Mouse (Mus musculus): ENCODE measurements around the gene Cib3. TPM values are rescaled to one million over a fixed set of nuclear protein-coding genes. Genes with fewer than 3 reads are reported as not detected.

Cib3 gene
- 0.44 and 0.67 TPM in 2 replicates for polyA plus RNA-seq (2015; fragmentation: Nextera tagmentation; extraction: Ambion mirVana)

DNA sequence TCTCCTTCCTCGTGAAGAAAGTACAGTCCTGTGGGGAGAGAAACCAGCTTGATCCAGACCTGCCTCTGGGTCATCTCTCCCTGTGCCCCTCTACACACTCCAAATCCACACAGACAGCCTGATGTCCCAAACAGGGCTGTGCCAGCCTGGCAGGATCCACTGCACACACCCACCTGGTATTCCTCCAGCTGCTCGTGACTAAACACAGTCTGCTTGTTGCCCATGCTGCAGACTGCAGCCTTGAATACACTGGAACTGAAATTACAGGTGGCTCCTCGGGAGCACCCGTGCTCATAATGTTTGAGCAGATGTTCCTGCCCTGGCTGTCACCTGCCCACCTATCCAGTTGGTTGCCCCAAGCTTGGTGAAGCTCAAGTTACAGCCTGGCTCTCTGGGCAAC lies at the start of gene Cib3:
TSS of gene Cib3 (minus strand) at position 87 of the 400 bp plus-strand sequence.
- DNase-seq (ENCODE audit: low spot score), result no peak

DNA sequence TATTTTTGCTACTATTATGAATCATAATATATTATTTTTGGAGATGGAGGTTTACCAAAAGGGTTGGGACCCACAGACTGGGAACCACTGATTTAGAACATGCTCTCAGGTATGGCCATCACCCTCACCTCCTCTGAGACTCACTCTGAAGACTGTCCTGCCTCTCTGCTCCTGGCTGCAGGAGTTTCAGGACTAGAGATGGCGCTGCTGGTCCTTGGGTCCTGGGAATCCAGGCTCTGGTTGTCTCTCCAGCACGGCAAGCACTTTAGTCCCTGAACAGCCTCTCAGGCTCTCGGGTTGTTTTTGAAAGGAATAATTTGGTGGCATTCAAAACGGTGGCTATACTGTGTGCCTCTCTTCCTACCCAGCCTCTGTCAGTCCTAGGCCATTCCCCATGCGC lies 49.2 kb upstream of the Cib3 start:
- DNase-seq (ENCODE audit: low spot score), result no peak

DNA sequence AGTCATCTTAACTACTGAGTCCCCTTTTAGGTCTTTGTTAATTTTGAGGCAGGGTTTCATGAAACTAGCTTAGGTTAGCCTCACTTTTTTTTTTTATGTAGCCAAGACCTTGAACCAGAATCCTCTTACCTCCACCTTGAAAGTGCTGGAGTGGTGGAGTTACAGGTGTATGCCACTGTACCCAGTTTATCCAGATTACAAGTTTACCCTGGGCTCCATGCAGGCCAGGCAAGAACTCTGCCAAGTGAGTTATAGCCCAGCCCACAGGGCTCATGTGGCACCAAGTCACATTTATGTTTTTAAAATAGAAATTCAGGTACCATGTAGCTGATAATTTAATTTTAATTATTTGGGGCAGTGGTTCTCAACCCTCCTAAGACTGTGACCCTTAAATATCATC lies 48.8 kb upstream of the Cib3 start:
- no peak for DNase-seq (ENCODE audit: low spot score)

DNA sequence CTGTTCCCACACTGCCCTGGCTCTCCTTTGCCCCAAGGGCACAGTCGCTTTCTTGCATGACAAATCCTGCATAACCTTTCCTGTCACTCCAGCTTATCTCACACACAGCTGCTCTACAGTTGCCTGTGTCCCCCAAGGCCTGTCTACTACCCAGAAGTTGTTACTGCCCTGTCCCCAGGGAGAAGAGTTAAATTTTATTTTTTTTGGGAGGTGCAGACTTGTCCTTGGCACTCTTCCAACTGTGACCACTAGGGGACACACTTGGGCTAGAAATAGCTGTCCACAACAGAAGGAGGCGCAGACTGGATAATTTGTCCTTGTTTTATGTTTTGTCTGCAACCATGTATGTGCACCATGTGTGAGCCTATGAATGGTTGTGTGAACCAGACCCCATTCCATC lies 48.4 kb upstream of the Cib3 start:
- DNase-seq (ENCODE audit: low spot score), result peak; percentile 80

DNA sequence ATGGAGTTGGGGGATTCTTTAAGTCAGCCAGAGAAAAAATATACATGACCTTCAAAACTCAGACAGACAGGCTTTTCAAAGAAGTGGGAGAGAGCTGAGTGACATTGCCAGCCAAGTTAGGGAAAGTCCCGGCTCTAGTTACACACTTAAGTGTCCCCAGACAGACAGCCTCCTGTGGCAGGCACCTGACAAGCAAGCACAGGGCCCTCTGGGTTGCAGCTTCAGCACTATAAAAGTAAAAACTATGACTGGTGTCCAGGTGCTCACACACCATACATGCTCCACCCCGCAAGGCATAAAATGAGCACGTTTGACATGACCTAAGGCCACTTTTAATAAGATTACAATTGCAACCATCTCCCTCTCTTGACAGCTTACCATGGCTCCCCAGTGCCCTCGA lies 47.9 kb upstream of the Cib3 start:
- DNase-seq (ENCODE audit: low spot score), result no peak

DNA sequence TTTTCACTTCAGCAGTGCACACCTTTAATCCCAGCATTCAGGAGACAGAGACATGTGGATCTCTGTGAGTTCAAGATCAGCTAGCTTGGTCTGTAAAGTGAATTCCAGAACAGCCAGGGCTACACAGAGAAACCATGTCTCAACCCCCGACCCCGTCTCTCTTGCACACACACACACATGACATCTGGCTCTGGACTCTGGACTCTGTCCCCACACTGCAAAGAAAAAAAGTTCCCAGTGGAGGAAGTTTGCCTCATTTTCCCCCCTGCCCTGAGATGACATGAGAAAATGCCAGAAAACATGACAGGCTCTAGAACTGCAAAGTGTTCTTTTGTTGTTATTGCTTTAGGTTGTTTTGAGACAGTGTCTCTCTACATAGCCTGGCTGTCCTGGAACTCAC lies 47.2 kb upstream of the Cib3 start:
- DNase-seq (ENCODE audit: low spot score), result no peak

DNA sequence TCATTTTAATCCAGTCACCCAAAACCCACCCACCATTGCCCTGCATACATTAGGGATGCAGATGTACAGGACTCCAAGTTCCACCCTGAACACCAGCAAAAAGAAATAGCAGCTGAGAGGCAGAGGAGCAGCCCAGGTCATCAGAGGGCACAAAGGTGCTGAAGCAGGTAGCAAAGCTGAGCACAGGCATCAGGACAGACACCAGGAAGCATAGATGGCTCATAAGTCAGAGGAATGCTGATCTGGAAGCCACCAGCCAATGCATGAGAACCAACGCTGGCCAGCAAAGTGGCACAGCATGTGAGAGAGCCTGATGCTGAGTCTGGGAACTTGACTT lies 45.2 kb upstream of the Cib3 start:
- DNase-seq (ENCODE audit: low spot score), result no peak

DNA sequence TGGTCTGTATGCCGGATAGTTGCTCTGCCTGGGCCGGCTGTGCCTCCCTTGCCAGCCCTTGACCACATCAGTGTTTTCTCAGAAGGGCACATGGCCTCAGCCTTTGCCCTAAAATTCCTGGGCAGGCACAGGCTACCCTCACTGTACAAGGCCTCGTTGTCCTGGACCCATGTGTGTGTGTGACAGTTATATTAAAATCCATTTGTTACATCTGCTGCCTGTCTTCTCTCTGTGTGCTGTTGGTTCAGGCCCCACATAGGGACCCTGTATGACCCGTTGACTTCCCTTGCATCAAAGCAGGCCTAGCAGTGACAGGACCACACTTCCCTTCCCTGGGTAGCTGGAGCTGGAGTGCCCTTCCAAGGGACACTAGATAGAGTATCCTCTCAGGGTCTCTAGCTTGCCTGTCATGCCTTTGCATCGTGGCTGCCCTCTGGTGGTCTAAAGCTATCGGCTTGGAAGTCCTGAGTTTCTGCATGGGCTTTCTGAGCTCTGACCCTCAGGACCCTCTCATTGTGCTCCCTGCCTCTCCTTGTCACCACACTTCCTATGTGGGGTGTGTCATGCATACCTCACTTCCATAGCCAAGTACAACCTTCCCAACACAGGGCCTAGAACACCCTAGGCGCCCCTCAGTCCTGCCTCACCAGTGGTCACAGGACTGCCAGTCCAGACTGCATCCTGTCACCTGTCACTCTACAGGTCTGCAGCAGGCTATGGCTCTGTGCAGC lies 44.7 kb upstream of the Cib3 start:
- DNase-seq (ENCODE audit: low spot score), result peak; percentile 52

DNA sequence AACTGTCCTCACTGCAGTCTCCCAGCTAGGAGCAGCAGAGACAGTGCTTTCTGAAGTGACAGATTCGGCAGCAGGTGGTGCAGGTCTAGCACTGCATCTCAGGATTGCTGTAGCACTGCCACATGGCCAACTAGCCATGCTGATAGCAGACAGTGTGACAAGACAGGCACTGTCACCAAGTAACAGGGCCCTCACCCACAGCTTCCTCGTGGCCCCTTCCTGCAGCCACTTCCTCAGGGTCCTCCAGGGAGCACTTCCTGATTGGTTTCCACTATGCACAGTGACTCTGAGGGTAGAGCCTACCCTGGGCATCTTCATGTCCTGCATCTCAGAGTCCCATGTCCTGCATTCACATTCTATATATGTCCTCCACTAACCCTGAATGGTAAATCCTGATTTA lies 32.0 kb upstream of the Cib3 start:
- no peak for DNase-seq (ENCODE audit: low spot score)

DNA sequence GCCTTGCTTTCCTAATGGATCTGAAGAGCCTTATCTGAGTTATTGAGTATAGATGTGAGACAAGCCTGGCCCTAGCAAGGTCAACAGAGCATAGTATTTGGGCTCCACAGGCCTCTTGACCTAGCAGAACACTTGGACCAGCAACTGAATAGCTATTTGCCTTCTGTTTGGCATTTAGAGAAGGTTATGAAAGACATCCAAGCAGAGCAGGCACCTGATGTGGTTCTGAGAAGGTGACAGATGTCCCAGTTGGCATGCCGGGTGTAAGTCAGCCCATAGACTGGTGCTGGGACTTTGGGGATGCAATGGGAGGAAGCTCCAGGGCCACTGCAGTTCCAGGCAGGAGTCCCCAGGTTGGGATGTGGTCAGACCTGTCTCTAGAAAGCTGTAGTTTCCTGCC lies 29.6 kb upstream of the Cib3 start:
- no peak for DNase-seq (ENCODE audit: low spot score)

DNA sequence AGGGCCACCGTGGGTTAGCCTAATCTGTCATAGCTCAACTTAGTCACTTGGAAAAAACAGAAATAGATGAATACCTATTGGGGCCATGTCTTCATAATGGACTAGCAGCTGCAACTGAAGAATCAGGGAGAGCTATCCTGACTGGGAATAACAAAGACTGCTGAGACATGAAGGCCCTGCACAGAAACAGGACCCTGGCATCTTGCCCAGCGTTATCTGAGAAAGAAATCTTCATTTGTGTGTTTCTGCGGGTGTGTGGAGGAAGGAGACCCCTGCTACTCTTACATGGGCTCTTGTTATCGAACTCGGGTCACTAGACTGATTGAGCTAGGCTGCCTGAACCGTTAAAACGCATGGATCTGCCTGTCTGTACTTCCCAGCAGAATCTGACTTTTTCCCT lies 28.3 kb upstream of the Cib3 start:
- no peak for DNase-seq (ENCODE audit: low spot score)

DNA sequence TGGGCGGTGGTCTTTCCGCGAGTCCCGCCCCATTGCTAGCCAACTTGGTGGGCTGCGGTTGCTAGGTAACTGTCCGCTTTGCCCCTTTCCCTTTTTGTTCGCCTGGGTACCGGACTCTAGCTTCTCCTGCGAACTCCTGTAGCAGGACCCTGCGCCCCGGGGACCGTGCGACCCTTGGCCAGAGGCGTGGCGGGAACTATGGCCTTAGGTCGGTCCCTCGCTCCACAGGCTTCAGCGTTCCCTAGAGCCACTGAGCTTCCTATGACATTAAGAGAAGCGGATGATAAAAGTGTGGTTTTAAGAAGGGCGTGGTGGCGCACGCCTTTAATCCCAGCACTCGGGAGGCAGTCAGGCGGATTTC lies 27.7 kb upstream of the Cib3 start:
- DNase-seq (ENCODE audit: low spot score), result no peak

DNA sequence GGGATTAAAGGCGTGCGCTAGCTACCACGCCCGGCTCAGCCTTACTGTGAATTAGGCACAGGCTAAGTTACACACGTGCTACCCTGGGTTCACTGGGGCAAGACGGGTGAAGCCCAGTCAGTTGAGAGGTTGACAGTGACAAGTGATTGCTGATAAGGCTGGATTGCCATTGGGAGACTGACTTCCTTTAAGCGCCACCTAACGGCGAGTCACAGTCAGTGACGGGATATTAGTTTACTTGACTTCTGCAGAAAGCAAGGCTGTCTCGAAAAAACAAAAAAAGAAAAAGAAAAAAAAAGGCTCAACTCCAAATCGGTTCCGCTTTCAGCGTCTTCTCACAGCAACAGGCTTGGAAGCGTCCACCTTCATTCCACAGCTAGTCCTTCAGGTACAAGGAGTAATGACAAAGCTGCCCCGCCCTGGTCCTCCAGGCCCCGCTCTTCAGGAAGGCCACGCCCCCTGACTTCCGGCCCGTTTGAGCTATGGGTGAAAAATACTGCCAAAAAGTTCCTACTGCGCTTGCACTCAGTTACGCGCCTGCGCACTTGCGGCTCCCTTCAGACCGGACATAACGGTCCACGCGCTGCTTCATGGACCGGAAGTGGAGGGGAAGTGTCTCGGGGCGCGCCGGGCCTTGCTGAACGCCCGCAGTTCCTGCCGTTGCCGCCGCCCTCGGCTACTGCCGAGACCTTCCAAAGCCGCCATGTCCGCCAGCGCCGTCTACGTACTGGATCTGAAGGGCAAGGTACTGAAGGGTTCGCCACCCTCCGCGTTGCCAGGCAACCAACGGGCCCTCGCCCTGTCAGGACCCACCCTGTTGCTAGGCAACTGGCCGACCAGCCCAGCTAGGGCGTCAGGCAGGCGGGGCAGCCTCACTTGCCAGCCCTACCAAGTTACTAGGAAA lies 27.1 kb upstream of the Cib3 start, which contains the start of gene Ap1m1:
TSS of gene Ap1m1 (plus strand) at position 520 of the 904 bp plus-strand sequence.
- peak; percentile 99 for DNase-seq (ENCODE audit: low spot score)

DNA sequence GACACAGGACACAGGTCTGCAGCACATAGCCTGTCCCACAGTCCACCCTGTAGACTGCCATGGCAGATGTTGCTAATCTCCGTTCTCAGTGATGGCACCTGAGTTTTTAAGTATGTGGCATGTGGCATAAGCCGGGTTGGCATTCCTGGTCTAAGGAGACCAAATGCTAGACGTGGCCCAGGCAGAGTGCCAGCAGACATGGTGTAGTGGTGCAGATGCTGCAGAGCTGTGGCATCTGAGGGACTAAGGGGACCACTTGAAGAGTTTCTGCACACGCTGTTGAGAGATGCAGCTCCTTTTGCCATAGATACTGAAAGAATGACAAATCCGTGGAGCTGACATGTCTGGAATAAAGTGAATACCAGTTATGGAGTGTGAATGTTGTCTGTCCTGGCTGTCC lies 10.0 kb upstream of the Cib3 start:
- DNase-seq (ENCODE audit: low spot score), result no peak

DNA sequence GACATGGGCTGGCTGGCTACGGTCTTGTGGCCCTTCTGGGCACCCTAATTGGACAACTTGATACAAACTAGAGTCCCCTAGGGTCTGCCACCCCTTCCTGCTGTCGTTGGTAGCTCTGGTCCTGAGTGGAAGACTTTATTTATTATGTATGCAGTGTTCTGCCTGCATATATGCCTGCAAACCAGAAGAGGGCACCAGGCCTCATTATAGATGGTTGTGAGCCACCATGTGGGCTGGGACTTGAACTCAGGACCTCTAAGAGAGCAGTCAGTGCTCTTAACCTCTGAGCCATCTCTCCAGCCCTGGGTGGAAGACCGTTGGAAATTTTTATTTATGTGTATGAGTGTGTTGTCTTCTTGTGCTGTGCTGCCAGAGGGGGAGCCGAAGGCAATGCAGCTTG lies 8.1 kb upstream of the Cib3 start:
- no peak for DNase-seq (ENCODE audit: low spot score)

DNA sequence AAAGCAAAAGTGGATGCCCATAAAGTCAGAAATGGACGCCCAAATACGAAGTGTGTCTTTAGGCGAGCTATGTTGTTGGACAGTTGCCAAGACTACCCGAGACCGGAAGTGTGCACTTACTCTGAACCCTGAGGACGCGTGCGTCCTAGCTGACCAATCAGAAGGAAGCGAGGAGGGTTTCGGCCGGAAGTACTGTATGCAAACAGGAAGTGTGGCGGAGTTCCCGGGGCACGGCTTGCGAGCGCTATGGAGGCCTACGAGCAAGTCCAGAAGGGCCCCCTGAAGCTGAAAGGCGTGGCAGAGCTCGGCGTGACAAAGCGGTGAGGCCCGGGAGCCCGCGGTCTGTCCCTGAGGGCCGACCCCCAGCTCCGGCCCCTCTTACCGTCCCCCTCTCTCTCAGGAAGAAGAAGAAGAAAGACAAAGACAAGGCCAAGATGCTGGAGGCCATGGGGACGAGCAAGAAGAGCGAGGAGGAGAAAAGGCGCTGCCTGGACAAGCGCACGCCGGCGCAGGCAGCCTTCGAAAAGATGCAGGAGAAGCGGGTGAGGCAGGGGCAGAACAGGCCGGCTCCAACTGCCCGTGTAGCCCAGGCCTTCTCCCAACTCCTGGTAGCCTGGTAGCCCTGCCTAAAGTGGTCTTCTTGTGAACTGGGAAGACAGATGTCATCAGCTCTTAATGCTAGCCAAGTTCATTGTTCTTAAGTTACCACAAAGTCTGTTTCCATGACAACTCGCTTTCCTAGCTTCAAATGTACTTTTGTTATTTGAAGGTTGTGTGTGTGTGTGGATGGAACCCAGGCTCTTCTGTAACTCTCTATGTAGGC lies 7.1 kb upstream of the Cib3 start, which contains the start of gene Fam32a:
TSS of gene Fam32a (plus strand) at position 190 of the 823 bp plus-strand sequence.
- peak; percentile 96 for DNase-seq (ENCODE audit: low spot score)

DNA sequence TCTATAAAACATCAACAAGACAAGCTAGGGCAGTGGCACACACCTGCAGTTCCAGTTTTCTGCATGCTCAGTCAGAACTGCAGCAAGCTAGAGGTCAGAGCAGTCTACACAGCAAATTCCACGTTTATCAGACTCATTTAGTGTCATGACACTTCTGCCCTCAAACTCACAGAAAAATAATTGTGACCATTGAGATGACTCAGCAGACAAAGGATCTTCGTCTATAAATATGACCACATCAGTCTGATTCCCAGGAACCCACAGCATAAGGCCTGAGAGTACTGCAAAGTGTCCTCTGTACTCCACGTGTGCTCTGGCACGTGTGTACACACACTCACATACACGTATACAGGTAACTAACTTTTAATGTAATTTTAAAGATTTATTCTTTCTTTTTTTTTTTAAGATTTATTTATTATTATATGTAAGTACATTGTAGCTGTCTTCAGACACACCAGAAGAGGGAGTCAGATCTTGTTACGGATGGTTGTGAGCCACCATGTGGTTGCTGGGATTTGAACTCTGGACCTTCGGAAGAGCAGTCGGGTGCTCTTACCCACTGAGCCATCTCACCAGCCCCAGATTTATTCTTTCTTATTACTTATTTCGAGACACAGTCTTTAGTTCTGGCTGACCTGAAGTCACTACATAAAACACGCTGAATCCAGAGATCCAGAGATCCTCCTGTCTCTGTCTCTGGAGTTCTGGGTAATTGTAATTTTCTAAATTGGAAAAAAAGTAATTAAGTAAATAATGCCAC lies 6.3 kb upstream of the Cib3 start:
- DNase-seq (ENCODE audit: low spot score), result no peak

DNA sequence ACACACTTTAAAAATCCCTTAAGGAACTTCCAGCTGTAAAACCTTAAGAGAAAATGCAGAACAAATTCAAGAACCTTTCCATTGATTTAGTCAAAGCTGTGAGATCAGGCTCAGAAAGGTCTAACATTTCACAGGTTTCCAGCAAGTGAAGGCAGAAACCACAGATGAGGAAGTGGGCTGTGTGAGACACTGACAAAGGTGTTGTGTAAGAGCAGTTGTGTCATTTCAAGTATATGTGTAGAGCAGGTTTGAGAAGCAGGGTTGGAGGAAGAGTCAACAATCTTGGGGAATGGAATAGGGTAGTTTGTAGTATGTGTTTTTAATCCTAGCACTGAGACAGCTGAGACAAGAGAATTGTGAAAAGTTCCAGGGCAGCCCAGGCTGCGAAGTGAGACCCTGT lies 3.2 kb upstream of the Cib3 start:
- DNase-seq (ENCODE audit: low spot score), result peak; percentile 47

DNA sequence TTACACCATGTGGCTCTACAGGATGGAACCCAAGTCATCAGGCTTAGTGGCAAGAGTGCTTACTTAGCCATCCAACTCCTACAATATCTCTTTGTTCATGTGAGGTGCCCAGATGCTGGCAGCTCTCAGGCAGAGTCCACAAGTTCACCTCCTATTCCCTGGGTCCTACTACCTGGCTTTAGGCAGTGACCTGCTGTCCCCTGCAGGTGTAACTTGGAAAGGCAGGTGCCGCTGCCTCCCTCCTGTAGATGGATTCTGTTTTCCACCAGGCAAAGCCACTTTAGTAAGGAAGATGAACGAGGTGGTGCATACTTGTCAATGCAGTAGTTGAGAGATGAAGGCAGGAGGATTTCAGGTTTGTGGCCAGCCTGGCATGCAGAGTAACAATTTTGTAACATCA lies 2.4 kb upstream of the Cib3 start:
- DNase-seq (ENCODE audit: low spot score), result no peak

DNA sequence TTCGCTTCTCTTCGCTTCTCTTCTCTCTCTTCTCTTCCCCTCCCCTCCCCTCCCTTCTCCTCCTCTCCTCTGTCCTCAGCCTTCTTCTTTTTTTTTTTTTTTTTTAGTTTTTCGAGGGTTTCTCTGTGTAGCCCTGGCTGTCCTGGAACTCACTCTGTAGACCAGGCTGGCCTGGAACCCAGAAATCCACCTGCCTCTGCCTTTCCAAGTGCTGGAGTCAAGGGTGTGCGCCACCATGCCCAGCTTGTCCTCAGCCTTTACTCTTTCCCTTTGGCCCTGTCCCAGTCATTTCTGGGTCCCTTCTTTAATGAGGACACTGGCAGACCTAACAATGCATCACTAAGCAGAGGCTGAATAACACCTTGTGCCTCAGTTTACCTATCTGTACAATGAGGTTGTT lies 899 bp upstream of the Cib3 start, which contains the start of gene Gm11034:
TSS of gene Gm11034 (minus strand) at position 101 of the 400 bp plus-strand sequence.
- DNase-seq (ENCODE audit: low spot score), result no peak

DNA sequence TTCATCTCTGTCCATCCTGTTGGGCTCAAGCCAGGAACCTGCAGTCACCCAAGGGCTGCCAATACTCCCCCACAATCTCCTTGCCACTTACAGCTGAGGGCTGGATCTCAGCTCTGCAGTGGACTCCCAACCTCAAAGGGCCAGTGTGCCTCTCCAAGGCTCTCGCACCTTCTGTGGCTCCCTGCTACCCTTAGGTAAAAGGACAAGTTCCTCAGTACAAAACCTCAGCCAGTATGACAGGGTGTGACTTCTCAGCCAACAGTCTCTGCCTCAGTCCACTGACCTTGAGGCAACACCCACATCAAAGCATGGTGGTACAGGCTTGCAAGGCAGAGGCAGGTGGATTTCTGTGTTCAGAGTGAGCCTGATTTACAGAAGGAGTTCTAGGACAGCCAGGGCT lies 791 bp downstream of the Cib3 start:
- no peak for DNase-seq (ENCODE audit: low spot score)
